Mouse (Mus musculus) brain, embryonic 14.5 days (tissue): ENCODE measurements around the gene H2al3.

Experiments
- CTCF ChIP-seq: fragments of 200-500 bp; IDR thresholded peaks from 2 replicates; pipeline ENCODE4 v1.5.1; 2012; ENCODE audit warnings: inconsistent platforms, mild to moderate bottlenecking, moderate library complexity, borderline replicate concordance; ENCODE audit not compliant: insufficient read depth, insufficient read length; ENCODE audit errors: extremely low read depth
- POLR2A ChIP-seq: fragments of 200-500 bp; IDR thresholded peaks from 2 replicates; pipeline ENCODE4 v1.6.1; 2012; ENCODE audit warnings: mild to moderate bottlenecking, inconsistent platforms, borderline replicate concordance; ENCODE audit not compliant: poor library complexity, insufficient read depth, insufficient read length, severe bottlenecking; ENCODE audit errors: extremely low read depth

- no peak for TF ChIP-seq POLR2A
- no peak for TF ChIP-seq CTCF
These were observed 37.0 kb upstream of the H2al3 start for GRCm38 (mm10) chrX:9812469-9812868.
